Mouse (Mus musculus): ENCODE data around the gene Plcb1.

DNA sequence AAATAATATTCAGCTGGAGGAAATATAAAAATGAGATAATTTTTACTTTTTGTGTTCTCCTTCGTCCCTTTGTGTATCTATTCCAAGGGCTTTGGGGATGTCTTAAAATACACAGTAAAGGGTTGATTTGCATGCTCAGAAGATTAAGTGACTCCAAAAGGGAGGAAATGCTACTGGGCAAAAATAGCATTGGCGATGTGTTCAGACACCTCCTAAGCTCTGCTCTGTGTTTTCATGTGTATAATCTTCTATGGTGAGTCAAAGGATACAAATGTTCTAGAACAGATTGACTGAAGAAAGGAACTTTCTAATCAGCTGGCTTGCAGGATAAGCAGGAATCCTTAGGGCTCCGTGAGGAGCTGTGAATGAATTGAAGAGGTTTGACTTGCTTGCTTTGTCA, 129.2 kb downstream of the Plcb1 start:
- no peak for TF ChIP-seq CTCF (IDR thresholded peaks at IDR 0.05; ENCODE audit: insufficient read depth, low read length)
- TF ChIP-seq POLR2A (IDR thresholded peaks at IDR 0.05; ENCODE audit: borderline replicate concordance, extremely low read depth, low read depth, low read length), result no peak

All from lung, adult 2 months (tissue).